Mouse (Mus musculus): ENCODE results near the gene Castor1. TPM values are rescaled to one million over a fixed set of nuclear protein-coding genes. Genes with fewer than 3 reads are reported as not detected.

The Castor1 gene
- total RNA-seq, 2 experiments from 2014 or later = 6.3 to 9.1 TPM

DNA sequence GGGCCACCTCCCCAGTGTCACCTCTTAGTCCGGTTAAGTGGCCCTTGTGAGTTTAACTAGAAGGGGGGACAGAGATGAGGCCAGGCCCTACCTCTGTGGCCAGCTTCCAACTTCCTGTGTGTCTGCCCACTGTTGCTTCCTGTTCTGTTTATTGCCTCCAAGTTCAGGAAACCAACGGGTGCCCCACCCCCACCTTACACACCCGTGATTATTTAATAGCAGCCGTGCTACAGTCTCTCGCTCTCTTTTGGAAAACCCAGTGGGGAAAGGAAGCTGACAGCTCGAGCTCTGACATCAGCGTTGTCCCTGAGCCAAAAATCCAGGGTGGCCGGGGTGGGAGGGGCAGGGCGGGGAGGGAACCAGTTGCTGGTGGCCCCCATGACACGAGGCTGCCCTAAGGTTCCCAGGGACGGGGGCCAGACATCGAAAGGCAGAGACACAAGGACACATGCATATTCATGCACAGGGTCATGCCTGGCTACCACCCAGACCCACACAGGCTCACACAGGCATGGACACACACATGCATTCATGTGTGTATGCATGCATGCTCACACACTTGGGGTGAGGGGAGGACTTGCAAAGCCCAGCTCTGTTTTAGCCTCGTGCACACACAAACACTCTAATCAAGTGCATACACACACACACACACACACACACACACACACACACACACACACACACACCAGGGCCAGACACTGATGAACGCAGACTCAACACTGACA is 42.6 kb downstream of the Castor1 start:
- DNase-seq (ENCODE audit: low spot score in 2 of 2) = peak in 1 of 2 experiments; percentile 32

DNA sequence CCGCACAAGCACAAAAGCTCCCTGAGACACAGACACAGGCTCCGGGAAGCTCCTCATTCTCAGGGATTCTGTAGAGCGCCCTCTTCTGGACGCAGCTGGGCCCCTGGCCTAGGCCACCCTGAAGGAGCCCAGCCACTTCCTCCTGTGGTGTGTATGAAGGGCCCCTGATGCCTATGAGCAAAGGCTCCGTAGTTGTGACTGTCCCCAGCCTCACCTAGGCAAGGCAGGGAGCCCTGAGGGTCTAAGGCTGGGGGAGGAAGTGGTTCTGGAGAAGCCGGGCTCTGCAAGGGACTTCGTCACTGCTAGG is 43.1 kb downstream of the Castor1 start:
- DNase-seq (ENCODE audit: low spot score in 2 of 2) = peak; percentile 49 to 56

DNA sequence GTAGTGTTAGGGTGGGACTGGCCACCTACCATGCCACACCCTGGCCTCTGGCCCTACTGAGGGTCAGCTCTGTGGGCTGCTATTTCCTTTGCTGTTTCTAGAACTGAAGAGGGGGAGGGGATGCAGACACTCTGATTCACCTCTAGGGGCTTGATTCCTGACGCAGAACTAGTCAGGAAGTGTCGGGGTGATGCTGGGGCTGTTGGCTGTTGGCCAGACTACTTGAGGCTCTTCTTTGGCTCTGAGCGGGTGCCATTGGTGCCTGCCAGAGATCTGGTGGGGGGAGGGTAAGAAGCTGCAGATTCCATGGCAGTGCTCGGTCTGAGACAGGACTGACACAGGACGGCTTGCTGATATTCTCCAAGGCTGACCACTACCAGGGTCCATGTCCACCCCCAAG is 43.9 kb downstream of the Castor1 start:
- peak in 1 of 2 experiments; percentile 28 for DNase-seq (ENCODE audit: low spot score in 2 of 2)

DNA sequence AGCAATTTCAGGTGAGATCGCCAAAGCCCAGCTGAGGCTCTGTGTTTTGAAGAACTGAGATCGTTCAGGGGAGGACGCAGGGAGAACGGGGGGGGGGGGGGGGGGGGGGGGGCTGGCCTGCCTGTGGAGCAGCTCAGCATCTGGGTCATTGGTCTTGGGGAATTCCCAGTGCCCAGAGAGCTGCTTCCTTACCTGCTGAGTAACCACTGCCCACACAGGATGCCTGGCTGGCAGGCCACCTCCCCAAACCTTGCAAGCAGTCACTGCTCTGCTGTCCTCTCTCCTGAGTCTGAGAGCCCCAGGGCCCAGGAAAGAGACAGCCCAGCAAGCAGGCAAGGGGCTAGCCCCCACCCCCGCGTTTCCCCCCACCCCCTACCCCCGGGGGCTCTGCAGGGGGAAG is 44.8 kb downstream of the Castor1 start:
- no peak for DNase-seq (ENCODE audit: low spot score in 2 of 2)

DNA sequence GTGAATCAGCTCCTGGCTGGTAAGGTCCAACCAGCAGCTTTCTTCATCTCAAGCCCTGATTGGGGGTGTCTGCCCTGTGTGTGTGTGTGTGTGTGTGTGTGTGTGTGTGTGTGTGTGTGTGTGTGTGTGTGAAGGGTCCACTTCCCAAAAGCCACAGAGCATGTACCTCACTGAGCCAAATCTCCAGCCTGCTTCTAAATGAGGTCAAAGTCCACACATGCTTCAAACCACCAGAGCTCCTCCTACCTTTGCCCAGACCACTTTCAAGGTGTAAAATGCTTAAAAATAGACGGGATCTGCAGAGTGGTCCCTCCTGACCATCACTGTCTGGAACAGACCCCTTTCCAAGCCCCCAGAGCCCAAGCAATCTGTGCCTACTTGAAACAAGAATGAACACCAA is 45.3 kb downstream of the Castor1 start:
- DNase-seq (ENCODE audit: low spot score in 2 of 2) = no peak

DNA sequence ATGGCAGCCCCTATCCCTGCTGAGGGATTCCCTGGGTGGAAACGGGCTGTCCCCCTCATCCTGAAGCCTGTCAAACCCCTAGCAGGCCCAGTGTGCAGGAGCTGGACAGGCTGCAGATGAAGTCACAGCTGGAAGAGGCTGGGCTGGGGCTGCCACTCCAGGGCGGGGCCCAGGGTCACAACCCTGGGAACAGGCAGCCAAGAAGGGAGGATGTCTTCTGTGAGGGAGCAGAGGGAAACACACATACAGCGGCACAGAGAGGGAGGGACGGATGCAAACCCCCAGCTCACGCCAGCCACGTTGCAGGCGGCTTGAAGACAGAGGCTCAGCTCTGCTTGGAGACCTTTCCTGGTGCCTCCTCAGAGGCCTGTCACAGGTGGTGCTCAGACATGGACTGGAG is 46.0 kb downstream of the Castor1 start:
- no peak for DNase-seq (ENCODE audit: low spot score in 2 of 2)

DNA sequence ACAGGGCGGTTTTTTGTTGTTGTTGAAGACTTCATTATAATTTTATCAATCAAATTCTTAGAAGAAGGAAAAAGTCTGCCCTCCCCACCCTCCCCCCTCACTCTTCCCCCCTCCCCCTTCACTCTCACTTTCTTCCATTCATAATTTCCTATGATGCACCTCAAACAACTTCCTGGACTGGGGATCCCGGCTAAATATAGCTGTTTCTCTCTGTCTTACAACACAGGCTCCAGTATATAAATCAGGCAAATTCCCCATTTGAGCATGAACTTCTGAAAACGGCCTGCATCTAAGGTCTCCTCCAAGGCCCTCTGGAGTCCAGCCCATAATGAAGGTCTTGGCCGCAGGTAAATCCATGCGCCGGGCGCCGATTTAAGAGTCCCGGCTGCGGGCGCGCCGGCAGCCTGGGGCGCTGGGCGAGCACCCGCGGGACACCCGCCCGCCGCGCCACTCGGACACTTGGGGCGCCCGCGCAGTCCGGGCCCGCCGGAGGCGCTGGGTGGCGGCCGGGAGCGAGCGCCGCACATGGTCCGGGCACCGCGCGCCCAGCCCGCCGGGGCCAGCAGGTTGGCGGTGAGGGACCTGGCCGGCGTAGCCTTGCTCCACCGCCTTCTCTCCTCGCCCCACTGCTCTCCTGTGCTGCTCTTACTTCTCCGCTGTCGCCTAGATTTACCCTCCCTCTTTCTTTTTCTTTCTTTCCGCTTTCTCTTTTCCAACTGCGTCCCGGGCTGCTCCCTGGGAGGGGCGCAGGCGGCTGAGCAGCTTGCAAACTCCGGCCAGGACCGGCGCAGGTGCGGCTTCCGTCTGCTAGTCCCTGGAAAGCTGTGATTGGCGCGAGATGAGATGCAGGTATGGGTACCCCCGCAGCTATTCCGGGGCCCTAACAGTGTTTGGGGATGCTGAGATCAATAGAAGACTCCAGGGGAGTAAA is 48.5 kb downstream of the Castor1 start:
- DNase-seq (ENCODE audit: low spot score in 2 of 2) = no peak

DNA sequence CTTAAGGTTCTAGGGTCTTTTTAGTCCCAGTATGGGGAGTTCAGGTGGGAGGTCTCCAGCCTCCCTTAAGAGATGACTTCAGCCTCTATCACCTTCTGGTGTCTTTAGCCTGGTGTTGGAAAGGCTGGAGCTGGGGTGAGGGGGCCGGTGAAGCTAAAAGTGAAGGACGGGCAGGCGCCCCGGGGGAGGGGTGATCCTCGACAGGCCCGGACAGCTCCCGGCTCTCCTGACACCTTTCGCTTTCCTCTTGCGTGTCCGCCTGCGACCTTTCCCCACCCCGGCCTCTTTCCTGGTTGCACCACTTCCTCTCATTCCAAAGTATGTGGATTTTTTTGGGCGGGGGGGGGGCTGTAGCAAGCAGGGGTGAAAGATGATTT is 49.2 kb downstream of the Castor1 start:
- DNase-seq (ENCODE audit: low spot score in 2 of 2) = no peak

DNA sequence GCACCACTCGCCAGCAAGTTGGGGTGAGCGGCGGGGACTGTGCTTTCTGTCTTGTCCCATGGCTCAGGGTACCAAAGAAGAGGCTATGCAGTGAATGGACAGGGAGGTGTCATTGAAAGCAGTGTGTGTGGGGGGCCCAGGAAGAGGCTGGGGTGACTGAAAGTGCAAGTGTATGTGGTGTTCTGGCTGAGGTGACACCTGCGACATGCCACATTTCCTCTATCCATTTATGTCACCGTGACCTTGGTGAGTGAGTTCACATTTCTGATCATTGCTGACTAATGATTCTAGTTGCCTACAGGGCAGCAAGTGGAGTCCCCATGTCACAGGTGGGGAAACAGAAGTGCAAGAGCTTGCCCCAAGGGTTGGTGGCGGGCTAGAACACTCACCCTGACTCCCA is 50.5 kb downstream of the Castor1 start:
- DNase-seq (ENCODE audit: low spot score in 2 of 2) = no peak

DNA sequence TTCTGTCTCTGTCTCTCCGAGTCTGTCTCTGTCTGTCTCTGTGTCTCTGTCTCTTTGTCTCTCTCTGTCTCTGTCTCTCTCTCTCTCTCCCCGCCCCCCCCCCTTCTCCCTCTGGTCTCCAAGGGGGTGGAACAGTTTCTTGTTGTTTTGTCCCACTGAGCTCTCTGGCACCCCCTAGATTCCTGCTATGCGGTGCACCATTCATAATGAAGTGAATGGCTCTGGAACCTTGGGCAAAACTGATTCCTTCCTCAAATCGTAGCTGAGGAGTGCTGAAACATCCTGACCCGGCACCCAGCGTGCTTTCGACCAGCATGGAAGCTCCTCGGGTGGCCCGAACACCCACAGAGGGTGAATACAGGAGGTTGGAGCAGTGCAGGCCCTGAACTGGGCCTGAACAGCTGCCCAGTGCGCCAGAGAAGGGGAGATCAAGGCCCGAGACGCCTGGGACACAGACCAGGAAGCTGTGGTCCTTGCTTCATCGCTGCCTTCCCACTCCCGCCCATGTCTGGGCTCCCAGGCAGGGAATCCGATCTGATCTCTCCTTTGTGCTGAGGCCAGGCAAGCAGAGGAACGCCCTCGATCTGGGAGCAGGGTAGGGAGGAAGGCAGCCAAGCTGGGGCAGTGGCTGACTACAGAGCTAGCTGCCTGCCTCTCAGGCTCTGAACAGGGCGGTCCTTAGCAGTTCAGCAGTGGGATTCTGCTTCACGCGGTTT is 52.9 kb downstream of the Castor1 start:
- DNase-seq (ENCODE audit: low spot score in 2 of 2) = no peak

DNA sequence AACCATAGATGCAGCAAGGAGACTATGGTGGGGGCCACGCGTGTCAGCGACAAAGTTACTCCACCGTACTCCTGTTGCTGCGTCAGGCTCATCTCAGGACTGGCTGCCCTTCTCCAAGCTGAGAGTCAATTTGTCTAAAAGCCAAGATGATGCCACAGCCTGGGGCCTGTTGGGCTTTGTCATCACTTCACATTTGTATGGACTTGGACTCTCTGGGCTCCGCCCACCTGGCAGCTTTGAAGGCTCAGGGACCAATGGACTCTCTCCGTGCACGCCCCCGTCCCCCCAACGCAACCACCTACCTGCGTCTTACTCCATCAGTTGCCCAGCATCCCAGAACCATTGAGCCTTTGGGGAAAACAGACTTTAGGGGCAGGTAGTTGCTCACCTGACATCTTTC is 53.5 kb downstream of the Castor1 start:
- DNase-seq (ENCODE audit: low spot score in 2 of 2) = no peak

Other genes starting within 250 kb of the Castor1 start
- gene 4930556J24Rik, start 241.4 kb upstream of the Castor1 start, total RNA-seq (2021) = not detected
- gene Gal3st1, start 234.6 kb upstream of the Castor1 start, total RNA-seq (2021) = 10 to 100 TPM; 20.4 to 23.0 TPM
- under 1 TPM in 1 of 2 experiments, not detected in 1; 0.55 TPM for gene Sec14l4, start 186.8 kb upstream of the Castor1 start, total RNA-seq (2021)
- gene Sec14l3, start 153.4 kb upstream of the Castor1 start, total RNA-seq (2021) = 1 to 10 TPM; 3.1 TPM
- gene Mtfp1, start 122.8 kb upstream of the Castor1 start, total RNA-seq (2021) = 100 to 1,000 TPM in 1 of 2 experiments, 10 to 100 TPM in 1; 95.0 to 100 TPM
- gene Sec14l2, start 94.8 kb upstream of the Castor1 start, total RNA-seq (2021) = 10 to 100 TPM; 43.2 to 44.3 TPM
- gene Rnf215, start 83.0 kb upstream of the Castor1 start, total RNA-seq (2021) = 10 to 100 TPM; 34.4 to 38.2 TPM
- 10 to 100 TPM; 13.0 to 13.1 TPM for gene Ccdc157, start 57.9 kb upstream of the Castor1 start, total RNA-seq (2021)
- gene Sf3a1, start 57.9 kb upstream of the Castor1 start, total RNA-seq (2021) = 10 to 100 TPM; 68.8 to 72.5 TPM
- 10 to 100 TPM; 29.4 to 30.6 TPM for gene Tbc1d10a, start 31.4 kb upstream of the Castor1 start, total RNA-seq (2021)
- gene Osm, start 18.2 kb downstream of the Castor1 start, total RNA-seq (2021) = not detected
- under 1 TPM; 0.69 to 0.78 TPM for gene Lif, start 39.3 kb downstream of the Castor1 start, total RNA-seq (2021)
- gene Hormad2, start 222.9 kb downstream of the Castor1 start, total RNA-seq (2021) = not detected

Data from layer of hippocampus, postnatal 14 days (tissue).